Mouse (Mus musculus): Measurements from ENCODE around the gene Casr. TPM values are rescaled to one million over a fixed set of nuclear protein-coding genes. Genes with fewer than 3 reads are reported as not detected.

The Casr gene
- polyA plus RNA-seq, 1 experiment: not detected

- no peaks in the 10 kb centered on the region for H3K27me3 ChIP-seq (ENCODE audit: control insufficient read depth, insufficient read depth, insufficient read length)
- TF ChIP-seq CEBPB (IDR thresholded peaks at IDR 0.05; ENCODE audit: low read depth) (no peak), FOSL1 (IDR thresholded peaks at IDR 0.05; ENCODE audit: insufficient read depth, low read length, poor library complexity, severe bottlenecking) (no peak), MYOG (IDR thresholded peaks at IDR 0.05; ENCODE audit: control insufficient read depth, extremely low read depth, insufficient read length) (no peak), USF1 (IDR thresholded peaks at IDR 0.05; ENCODE audit: low read depth) (no peak), CTCF (IDR thresholded peaks at IDR 0.05; ENCODE audit: control insufficient read depth, insufficient read depth, insufficient read length) (no peak), MAX (IDR thresholded peaks at IDR 0.05) (no peak), MYOD1 (IDR thresholded peaks at IDR 0.05; ENCODE audit: control insufficient read depth, insufficient read length, low read depth) (no peak)
- H3K36me3 ChIP-seq (ENCODE audit: control insufficient read depth, insufficient read depth): no peaks in the 10 kb centered on the region
- no peaks in the 10 kb centered on the region for H3K79me3 ChIP-seq (ENCODE audit: low read depth)
- H3ac ChIP-seq (ENCODE audit: control insufficient read depth, insufficient read length, low read depth): no peak overlapping the region
- no peak overlapping the region for H3K4me3 ChIP-seq (ENCODE audit: insufficient read depth, poor library complexity, severe bottlenecking)
- H3K79me2 ChIP-seq (ENCODE audit: control insufficient read depth, insufficient read depth): no peaks in the 10 kb centered on the region
Observed at GRCm38 (mm10) chr16:36476866-36477265, 85.1 kb downstream of the Casr start.

GRCm38 (mm10) chr16:36475530-36475929, 86.4 kb downstream of the Casr start:
- Histone ChIP-seq H3K79me3 (ENCODE audit: low read depth) (no peaks in the 10 kb centered on the region), H3ac (ENCODE audit: control insufficient read depth, insufficient read length, low read depth) (no peak overlapping the region), H3K4me3 (ENCODE audit: insufficient read depth, poor library complexity, severe bottlenecking) (no peak overlapping the region), H3K36me3 (ENCODE audit: control insufficient read depth, insufficient read depth) (no peaks in the 10 kb centered on the region), H3K27me3 (ENCODE audit: control insufficient read depth, insufficient read depth, insufficient read length) (no peaks in the 10 kb centered on the region), H3K79me2 (ENCODE audit: control insufficient read depth, insufficient read depth) (no peaks in the 10 kb centered on the region)
- TF ChIP-seq CTCF (IDR thresholded peaks at IDR 0.05; ENCODE audit: control insufficient read depth, insufficient read depth, insufficient read length) (no peak), MAX (IDR thresholded peaks at IDR 0.05) (no peak), MYOD1 (IDR thresholded peaks at IDR 0.05; ENCODE audit: control insufficient read depth, insufficient read length, low read depth) (no peak), FOSL1 (IDR thresholded peaks at IDR 0.05; ENCODE audit: insufficient read depth, low read length, poor library complexity, severe bottlenecking) (no peak), USF1 (IDR thresholded peaks at IDR 0.05; ENCODE audit: low read depth) (no peak), CEBPB (IDR thresholded peaks at IDR 0.05; ENCODE audit: low read depth) (no peak), MYOG (IDR thresholded peaks at IDR 0.05; ENCODE audit: control insufficient read depth, extremely low read depth, insufficient read length) (no peak)

GRCm38 (mm10) chr16:36474849-36475248, 87.1 kb downstream of the Casr start:
- Histone ChIP-seq H3K79me3 (ENCODE audit: low read depth) (no peaks in the 10 kb centered on the region), H3K4me3 (ENCODE audit: insufficient read depth, poor library complexity, severe bottlenecking) (no peak overlapping the region), H3K27me3 (ENCODE audit: control insufficient read depth, insufficient read depth, insufficient read length) (no peaks in the 10 kb centered on the region), H3K79me2 (ENCODE audit: control insufficient read depth, insufficient read depth) (no peaks in the 10 kb centered on the region), H3K36me3 (ENCODE audit: control insufficient read depth, insufficient read depth) (no peaks in the 10 kb centered on the region), H3ac (ENCODE audit: control insufficient read depth, insufficient read length, low read depth) (no peak overlapping the region)
- TF ChIP-seq MAX (IDR thresholded peaks at IDR 0.05) (no peak), CEBPB (IDR thresholded peaks at IDR 0.05; ENCODE audit: low read depth) (no peak), MYOG (IDR thresholded peaks at IDR 0.05; ENCODE audit: control insufficient read depth, extremely low read depth, insufficient read length) (no peak), USF1 (IDR thresholded peaks at IDR 0.05; ENCODE audit: low read depth) (no peak), FOSL1 (IDR thresholded peaks at IDR 0.05; ENCODE audit: insufficient read depth, low read length, poor library complexity, severe bottlenecking) (no peak), CTCF (IDR thresholded peaks at IDR 0.05; ENCODE audit: control insufficient read depth, insufficient read depth, insufficient read length) (no peak), MYOD1 (IDR thresholded peaks at IDR 0.05; ENCODE audit: control insufficient read depth, insufficient read length, low read depth) (no peak)

- Histone ChIP-seq H3K4me3 (ENCODE audit: insufficient read depth, poor library complexity, severe bottlenecking) (no peak overlapping the region), H3K79me2 (ENCODE audit: control insufficient read depth, insufficient read depth) (no peaks in the 10 kb centered on the region), H3K79me3 (ENCODE audit: low read depth) (no peaks in the 10 kb centered on the region), H3K36me3 (ENCODE audit: control insufficient read depth, insufficient read depth) (no peaks in the 10 kb centered on the region), H3K27me3 (ENCODE audit: control insufficient read depth, insufficient read depth, insufficient read length) (no peaks in the 10 kb centered on the region), H3ac (ENCODE audit: control insufficient read depth, insufficient read length, low read depth) (no peak overlapping the region)
- peak; percentile 13 for TF ChIP-seq CTCF (IDR thresholded peaks at IDR 0.05; ENCODE audit: control insufficient read depth, insufficient read depth, insufficient read length)
- TF ChIP-seq FOSL1 (IDR thresholded peaks at IDR 0.05; ENCODE audit: insufficient read depth, low read length, poor library complexity, severe bottlenecking): no peak
- no peak for TF ChIP-seq MAX (IDR thresholded peaks at IDR 0.05)
- TF ChIP-seq MYOD1 (IDR thresholded peaks at IDR 0.05; ENCODE audit: control insufficient read depth, insufficient read length, low read depth): no peak
Observed at GRCm38 (mm10) chr16:36473217-36474216, 88.4 kb downstream of the Casr start.

GRCm38 (mm10) chr16:36471066-36471633, 90.8 kb downstream of the Casr start:
- Histone ChIP-seq H3K79me3 (ENCODE audit: low read depth) (no peaks in the 10 kb centered on the region), H3K79me2 (ENCODE audit: control insufficient read depth, insufficient read depth) (no peaks in the 10 kb centered on the region), H3K27me3 (ENCODE audit: control insufficient read depth, insufficient read depth, insufficient read length) (no peaks in the 10 kb centered on the region), H3ac (ENCODE audit: control insufficient read depth, insufficient read length, low read depth) (no peak overlapping the region), H3K36me3 (ENCODE audit: control insufficient read depth, insufficient read depth) (no peaks in the 10 kb centered on the region), H3K4me3 (ENCODE audit: insufficient read depth, poor library complexity, severe bottlenecking) (no peak overlapping the region)
- TF ChIP-seq MYOD1 (IDR thresholded peaks at IDR 0.05; ENCODE audit: control insufficient read depth, insufficient read length, low read depth) (no peak), MYOG (IDR thresholded peaks at IDR 0.05; ENCODE audit: control insufficient read depth, extremely low read depth, insufficient read length) (no peak), CTCF (IDR thresholded peaks at IDR 0.05; ENCODE audit: control insufficient read depth, insufficient read depth, insufficient read length) (no peak), USF1 (IDR thresholded peaks at IDR 0.05; ENCODE audit: low read depth) (no peak), MAX (IDR thresholded peaks at IDR 0.05) (no peak), CEBPB (IDR thresholded peaks at IDR 0.05; ENCODE audit: low read depth) (no peak), FOSL1 (IDR thresholded peaks at IDR 0.05; ENCODE audit: insufficient read depth, low read length, poor library complexity, severe bottlenecking) (no peak)
